Mouse (Mus musculus) heart, postnatal 4 days (tissue): ENCODE measurements around the gene Pam16. TPM values are rescaled to one million over a fixed set of nuclear protein-coding genes. Genes with fewer than 3 reads are reported as not detected.
A peak's percentile ranks its signal among the peaks of the same experiment; 100 is the strongest.

ENCODE experiments used
- DNase-seq: peaks from one replicate; pipeline ENCODE4 v3.0.0; 2021
- total RNA-seq, 2 experiments: library from RNA; stranded (reverse); gene quantifications; 2 replicates each; pipeline ENCODE4 v1.2.3; 2021

Gene Pam16
- 10 to 100 TPM; 89.5 to 92.6 TPM for total RNA-seq

GRCm38 (mm10) chr16:4624481-4625110, at the start of gene Pam16:
Gene Pam16, minus strand, starts transcription at chr16:4624988.
- DNase-seq = peak; percentile 94

GRCm38 (mm10) chr16:4674091-4674490, 49.3 kb upstream of the Pam16 start:
- DNase-seq = no peak

- no peak for DNase-seq
Observed at GRCm38 (mm10) chr16:4670317-4670716, 45.5 kb upstream of the Pam16 start.

- DNase-seq = peak; percentile 93
Observed at GRCm38 (mm10) chr16:4667190-4667808, 42.5 kb upstream of the Pam16 start.

GRCm38 (mm10) chr16:4665726-4666125, 40.9 kb upstream of the Pam16 start:
- DNase-seq = no peak

- DNase-seq = no peak
Observed at GRCm38 (mm10) chr16:4663806-4664205, 39.0 kb upstream of the Pam16 start.

- no peak for DNase-seq
Observed at GRCm38 (mm10) chr16:4661605-4662004, 36.8 kb upstream of the Pam16 start.

- DNase-seq = no peak
Observed at GRCm38 (mm10) chr16:4659326-4659725, 34.5 kb upstream of the Pam16 start.

GRCm38 (mm10) chr16:4658781-4659245, 34.0 kb upstream of the Pam16 start:
- peak; percentile 49 for DNase-seq

GRCm38 (mm10) chr16:4656571-4657081, 31.8 kb upstream of the Pam16 start:
- no peak for DNase-seq

GRCm38 (mm10) chr16:4655764-4656570, 31.2 kb upstream of the Pam16 start:
- DNase-seq = peak; percentile 50

- DNase-seq = peak; percentile 65
Observed at GRCm38 (mm10) chr16:4655251-4655734, 30.5 kb upstream of the Pam16 start.

GRCm38 (mm10) chr16:4654706-4655105, 29.9 kb upstream of the Pam16 start:
- peak; percentile 56 for DNase-seq

GRCm38 (mm10) chr16:4652707-4653416, 28.1 kb upstream of the Pam16 start:
- no peak for DNase-seq

GRCm38 (mm10) chr16:4651624-4652023, 26.8 kb upstream of the Pam16 start:
- no peak for DNase-seq

GRCm38 (mm10) chr16:4651081-4651480, 26.3 kb upstream of the Pam16 start:
- no peak for DNase-seq

GRCm38 (mm10) chr16:4650161-4650560, 25.4 kb upstream of the Pam16 start:
- no peak for DNase-seq

GRCm38 (mm10) chr16:4649692-4650091, 24.9 kb upstream of the Pam16 start:
- DNase-seq = no peak

GRCm38 (mm10) chr16:4649211-4649610, 24.4 kb upstream of the Pam16 start:
- DNase-seq = no peak

- peak; percentile 9 for DNase-seq
Observed at GRCm38 (mm10) chr16:4648416-4649023, 23.7 kb upstream of the Pam16 start.

- peak; percentile 70 for DNase-seq
Observed at GRCm38 (mm10) chr16:4647651-4648141, 22.9 kb upstream of the Pam16 start.

- DNase-seq = peak; percentile 5
Observed at GRCm38 (mm10) chr16:4646831-4647230, 22.0 kb upstream of the Pam16 start.
